Mouse (Mus musculus) heart, embryonic 13.5 days (tissue): ENCODE measurements around the gene Mslnl. TPM values are rescaled to one million over a fixed set of nuclear protein-coding genes. Genes with fewer than 3 reads are reported as not detected.

Experiments
- ATAC-seq: fragments of 200-750 bp; cut with Nextera tagmentation; 2 replicates; pipeline ENCODE4 v1.8.0; 2017; ENCODE audit warnings: moderate TSS enrichment; ENCODE audit not compliant: insufficient number of reproducible peaks, low FRiP score, low TSS enrichment; ENCODE audit errors: extremely low read depth
- H3K27ac ChIP-seq: fragments of 300-500 bp; sonication (generic); replicated peaks from 2 replicates; pipeline ENCODE4 v1.5.1; 2015; ENCODE audit warnings: moderate library complexity, mild to moderate bottlenecking, inconsistent platforms
- H3K27me3 ChIP-seq: fragments of 300-500 bp; sonication (generic); replicated peaks from 2 replicates; pipeline ENCODE4 v1.6.1; 2015; ENCODE audit warnings: mild to moderate bottlenecking, inconsistent platforms
- H3K36me3 ChIP-seq: fragments of 300-500 bp; sonication (generic); 2 replicates; pipeline ENCODE4 v1.6.1; 2015; ENCODE audit warnings: mild to moderate bottlenecking, inconsistent platforms
- H3K4me1 ChIP-seq: fragments of 300-500 bp; sonication (generic); 2 replicates; pipeline ENCODE4 v1.6.1; 2015; ENCODE audit warnings: inconsistent platforms
- H3K4me2 ChIP-seq: fragments of 300-500 bp; sonication (generic); 2 replicates; pipeline ENCODE4 v1.6.1; 2015; ENCODE audit warnings: inconsistent platforms, mild to moderate bottlenecking, moderate library complexity
- H3K4me3 ChIP-seq: fragments of 300-500 bp; sonication (generic); 2 replicates; pipeline ENCODE4 v1.5.1; 2015; ENCODE audit warnings: moderate library complexity, mild to moderate bottlenecking, inconsistent platforms
- H3K9ac ChIP-seq: fragments of 300-500 bp; sonication (generic); 2 replicates; pipeline ENCODE4 v1.6.1; 2015; ENCODE audit warnings: inconsistent platforms, mild to moderate bottlenecking, moderate library complexity
- H3K9me3 ChIP-seq: fragments of 300-500 bp; sonication (generic); 2 replicates; pipeline ENCODE4 v1.6.1; 2016; ENCODE audit warnings: inconsistent platforms
- WGBS: fragments of 180-500 bp; shearing (Covaris S2); methylation state at CpG from one replicate; pipeline ENCODE4 v1.1.7; 2015; ENCODE audit warnings: mixed read lengths; 5-methylcytosine and 5-hydroxymethylcytosine counted together
- polyA plus RNA-seq: library from polyadenylated mRNA; unstranded; fragments of >200 nt; fragmentation: Nextera tagmentation; extraction: Ambion mirVana; gene quantifications from 2 replicates; pipeline ENCODE4 v1.2.1, GENCODE M21; 2015

Mslnl gene
- polyA plus RNA-seq, 1 experiment from 2014 or later, result not detected

DNA sequence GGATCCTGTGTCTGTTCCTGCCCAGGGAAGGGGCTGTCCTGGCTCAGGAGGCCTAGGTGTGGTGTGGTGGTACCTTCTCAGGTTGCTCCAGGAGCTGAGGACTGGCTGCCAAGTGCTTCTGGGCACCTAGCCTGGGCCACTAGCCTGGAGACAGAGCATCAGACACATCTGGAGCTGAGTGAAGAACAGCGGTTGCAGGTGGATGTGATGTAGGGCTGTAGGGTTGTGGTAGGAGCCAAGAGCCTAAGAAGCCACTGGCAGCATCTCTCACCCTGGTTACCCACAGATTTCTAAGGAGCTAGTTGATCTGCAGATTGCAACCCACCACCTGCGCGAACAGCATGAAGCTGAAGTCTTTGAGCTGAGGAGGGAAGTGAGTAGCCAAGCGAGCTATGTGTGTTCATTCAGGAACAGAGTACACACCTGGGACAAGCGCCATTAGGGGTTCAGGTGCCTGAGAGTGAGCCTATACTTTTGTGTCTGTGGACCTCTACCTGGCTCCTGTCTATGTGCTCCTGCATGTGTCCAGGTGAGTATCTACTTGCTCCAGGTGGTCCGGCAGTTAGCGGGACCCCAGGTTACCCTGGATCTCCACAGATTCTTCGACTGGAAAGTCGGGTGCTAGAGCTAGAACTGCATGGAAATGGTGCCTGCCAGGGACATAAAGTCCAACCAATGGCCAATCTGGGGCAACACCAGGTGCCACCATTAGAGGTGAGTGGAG, 51.1 kb downstream of the Mslnl start:
- no peaks in the 10 kb centered on the region for H3K9me3 ChIP-seq
- H3K9ac ChIP-seq, result no peak overlapping the region
- H3K27ac ChIP-seq, result no peak overlapping the region
- H3K36me3 ChIP-seq, result peaks cover 55% of the 10 kb centered on the region
- H3K27me3 ChIP-seq, result no peaks in the 10 kb centered on the region
- no peak overlapping the region for H3K4me3 ChIP-seq
- WGBS, result 85% methylated on average over 9 of the region's 9 CpGs
- ATAC-seq, result no peak
- no peak overlapping the region for H3K4me2 ChIP-seq
- peaks cover 43% of the 10 kb centered on the region for H3K4me1 ChIP-seq

- no peak for ATAC-seq
- H3K27ac ChIP-seq, result peak overlapping the region; percentile 96
Observed at GRCm38 (mm10) chr17:25791320-25791842, 55.5 kb downstream of the Mslnl start.

GRCm38 (mm10) chr17:25791843-25792527, 56.1 kb downstream of the Mslnl start:
- peaks cover 47% of the 10 kb centered on the region for H3K4me1 ChIP-seq
- no peaks in the 10 kb centered on the region for H3K27me3 ChIP-seq
- ATAC-seq, result 0 out of 2 replicates have a peak, but pooled peaks have one; percentile 29
- H3K9ac ChIP-seq, result peak overlapping the region; percentile 86
- H3K4me2 ChIP-seq, result peak overlapping the region; percentile 90
- peaks cover 32% of the 10 kb centered on the region for H3K36me3 ChIP-seq
- WGBS, result under 1% methylated on average over 45 of the region's 45 CpGs
- peak overlapping the region; percentile 96 for H3K27ac ChIP-seq
- peak overlapping the region; percentile 79 for H3K4me3 ChIP-seq
- no peaks in the 10 kb centered on the region for H3K9me3 ChIP-seq

More at GRCm38 (mm10) chr17:25791320-25791842, 55.5 kb downstream of the Mslnl start:
- H3K9ac ChIP-seq, result peak overlapping the region; percentile 86
- H3K27me3 ChIP-seq, result no peaks in the 10 kb centered on the region
- H3K36me3 ChIP-seq, result peaks cover 32% of the 10 kb centered on the region
- 30% methylated on average over 19 of the region's 19 CpGs for WGBS
- H3K4me3 ChIP-seq, result peak overlapping the region; percentile 79
- peaks cover 45% of the 10 kb centered on the region for H3K4me1 ChIP-seq
- no peaks in the 10 kb centered on the region for H3K9me3 ChIP-seq
- H3K4me2 ChIP-seq, result peak overlapping the region; percentile 90

GRCm38 (mm10) chr17:25792615-25793014, 56.8 kb downstream of the Mslnl start, which contains the start of gene Fam173a:
Gene Fam173a, minus strand, starts transcription at chr17:25792901.
- WGBS, result 1% methylated on average over 14 of the region's 14 CpGs
- H3K4me2 ChIP-seq, result peak within 1 kb of the TSS; percentile 90
- peak within 1 kb of the TSS; percentile 79 for H3K4me3 ChIP-seq
- no peaks in the 10 kb centered on the region for H3K27me3 ChIP-seq
- ATAC-seq, result peak; percentile 54; the same call in 1 of the 2 replicates
- no peaks in the 10 kb centered on the region for H3K9me3 ChIP-seq
- H3K27ac ChIP-seq, result peak within 1 kb of the TSS; percentile 96
- H3K36me3 ChIP-seq, result peaks cover 27% of the 10 kb centered on the region
- peaks cover 53% of the 10 kb centered on the region for H3K4me1 ChIP-seq
- peak within 1 kb of the TSS; percentile 86 for H3K9ac ChIP-seq

- WGBS, result 77% methylated on average over 13 of the region's 13 CpGs
- no peak for ATAC-seq
- Histone ChIP-seq H3K4me1 (peaks cover 53% of the 10 kb centered on the region), H3K9me3 (no peaks in the 10 kb centered on the region), H3K9ac (no peak overlapping the region), H3K4me3 (no peak overlapping the region), H3K27me3 (no peaks in the 10 kb centered on the region), H3K36me3 (peaks cover 13% of the 10 kb centered on the region), H3K27ac (no peak overlapping the region), H3K4me2 (no peak overlapping the region)
Observed at GRCm38 (mm10) chr17:25794197-25794596, 58.4 kb downstream of the Mslnl start.

GRCm38 (mm10) chr17:25794998-25795397, 59.2 kb downstream of the Mslnl start:
- Histone ChIP-seq H3K27me3 (no peaks in the 10 kb centered on the region), H3K9ac (peak overlapping the region; percentile 85; the same call in 1 of the 2 replicates), H3K4me1 (peaks cover 53% of the 10 kb centered on the region), H3K4me3 (no peak overlapping the region), H3K36me3 (peaks cover 5% of the 10 kb centered on the region), H3K27ac (no peak overlapping the region), H3K9me3 (no peaks in the 10 kb centered on the region), H3K4me2 (peak overlapping the region; percentile 97)
- WGBS, result 83% methylated on average over 17 of the region's 17 CpGs
- ATAC-seq, result no peak

- 21% methylated on average over 6 of the region's 6 CpGs for WGBS
- Histone ChIP-seq H3K9ac (peak within 1 kb of the TSS; percentile 85), H3K4me3 (peak within 1 kb of the TSS; percentile 77), H3K36me3 (no peaks in the 10 kb centered on the region), H3K27me3 (no peaks in the 10 kb centered on the region), H3K9me3 (no peaks in the 10 kb centered on the region), H3K4me1 (peaks cover 51% of the 10 kb centered on the region), H3K4me2 (peak within 1 kb of the TSS; percentile 97), H3K27ac (no peak within 1 kb of the TSS)
- ATAC-seq, result no peak
Observed at GRCm38 (mm10) chr17:25795609-25796092, 59.8 kb downstream of the Mslnl start, which contains the start of gene AC134908.4. Gene AC134908.4, minus strand, starts transcription at chr17:25795659.

DNA sequence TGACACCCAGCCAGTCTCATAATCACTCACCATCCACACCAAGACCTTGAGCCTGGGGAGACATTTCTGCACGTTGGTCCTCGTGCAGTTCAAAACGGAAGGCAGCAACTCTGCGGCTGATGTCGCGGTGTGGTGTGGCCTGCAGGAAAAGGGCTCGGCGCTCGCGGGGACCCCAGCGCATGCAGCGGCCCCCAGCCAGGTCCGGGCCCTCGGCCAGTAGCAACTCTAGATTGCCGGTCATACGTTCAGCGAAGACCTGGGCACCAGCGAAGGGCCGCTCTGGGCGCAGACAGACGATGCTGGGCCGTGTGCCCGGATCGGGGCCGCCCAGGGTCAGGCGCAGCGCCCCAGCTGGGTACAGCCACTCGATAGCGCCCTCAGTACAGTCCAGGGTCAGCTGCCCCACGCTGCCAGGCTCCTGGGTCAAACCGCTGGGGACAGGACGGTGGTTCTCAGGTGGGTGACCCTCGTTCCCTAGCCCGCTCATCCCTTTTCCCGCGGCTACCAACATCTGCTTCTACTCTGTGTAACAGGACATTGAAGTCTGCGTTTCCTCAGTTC, 60.4 kb downstream of the Mslnl start:
- Histone ChIP-seq H3K4me1 (peaks cover 44% of the 10 kb centered on the region), H3K4me2 (peak overlapping the region; percentile 97), H3K4me3 (peak overlapping the region; percentile 77), H3K9ac (peak overlapping the region; percentile 85), H3K27me3 (no peaks in the 10 kb centered on the region; the same call in 1 of the 2 replicates), H3K36me3 (no peaks in the 10 kb centered on the region), H3K9me3 (no peaks in the 10 kb centered on the region), H3K27ac (no peak overlapping the region)
- no peak for ATAC-seq
- WGBS, result 3% methylated on average over 37 of the region's 37 CpGs

DNA sequence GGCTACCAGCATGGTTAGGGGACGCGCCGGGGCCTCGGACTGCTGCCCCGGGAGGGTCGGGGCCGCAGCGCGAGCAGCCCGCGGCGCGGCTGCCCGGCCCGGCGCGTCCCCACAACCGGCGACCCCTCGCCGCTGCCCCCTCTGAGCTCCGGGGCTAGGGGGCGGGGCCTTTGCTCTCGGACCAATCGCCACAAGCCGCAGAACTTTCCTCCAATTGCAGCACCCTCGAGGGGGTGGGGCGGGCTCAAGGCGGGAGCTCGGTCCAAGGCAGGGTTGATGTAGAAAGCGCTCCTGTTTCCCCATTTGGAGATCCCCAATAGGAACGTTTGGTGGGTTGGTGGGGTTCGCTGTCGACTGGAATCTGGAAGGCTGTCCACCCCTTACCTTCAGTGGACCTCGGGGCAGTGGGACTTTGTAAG, 61.1 kb downstream of the Mslnl start, which contains the start of gene Metrn:
Metrn (minus strand) TSS at position 186 of the 419 bp plus-strand sequence.
- no peak for ATAC-seq
- H3K4me2 ChIP-seq, result peak within 1 kb of the TSS; percentile 97
- peak within 1 kb of the TSS; percentile 77 for H3K4me3 ChIP-seq
- H3K27ac ChIP-seq, result no peak within 1 kb of the TSS
- H3K9me3 ChIP-seq, result no peaks in the 10 kb centered on the region
- peak within 1 kb of the TSS; percentile 85 for H3K9ac ChIP-seq
- H3K27me3 ChIP-seq, result peaks cover under 1% of the 10 kb centered on the region; the same call in 1 of the 2 replicates
- no peaks in the 10 kb centered on the region for H3K36me3 ChIP-seq
- under 1% methylated on average over 35 of the region's 35 CpGs for WGBS
- peaks cover 41% of the 10 kb centered on the region for H3K4me1 ChIP-seq
